Mouse (Mus musculus): ENCODE measurements around the gene Adam12.

DNA sequence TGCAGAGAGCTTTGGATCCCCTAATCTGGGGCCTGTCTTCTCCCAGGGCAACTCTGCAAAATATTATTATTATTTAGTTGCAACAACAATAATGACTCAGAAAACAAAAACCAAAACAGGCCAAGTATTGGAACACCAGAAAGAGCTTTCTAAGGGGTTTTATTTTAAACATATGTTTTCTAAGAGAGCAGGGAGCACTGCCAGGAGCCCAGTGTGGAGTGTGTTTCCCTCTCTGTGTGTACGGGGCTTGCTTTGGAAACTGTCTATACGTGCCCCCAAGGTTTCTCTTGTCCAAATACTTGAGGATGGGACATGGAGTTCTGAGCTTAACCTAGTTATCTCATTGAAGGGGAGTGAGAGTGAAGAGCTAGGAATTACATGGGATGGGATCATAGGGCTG lies 200.7 kb downstream of the Adam12 start:
- TF ChIP-seq EP300 (IDR thresholded peaks at IDR 0.05; ENCODE audit: insufficient read depth, low read depth, low read length) (no peak), CTCF (IDR thresholded peaks at IDR 0.05; ENCODE audit: low read depth, low read length) (no peak)

Measured in ES-Bruce4 (cell line).